Mouse (Mus musculus): ENCODE data around the gene Khdc4. TPM values are rescaled to one million over a fixed set of nuclear protein-coding genes. Genes with fewer than 3 reads are reported as not detected.

Khdc4 gene
- 17.8 TPM for polyA plus RNA-seq (2014; fragmentation: Illumina TruSeq; extraction: RNeasy Lipid Tissue Mini Kit (QIAGEN cat#74804); ENCODE audit: insufficient read depth, low read depth, low replicate concordance)

DNA sequence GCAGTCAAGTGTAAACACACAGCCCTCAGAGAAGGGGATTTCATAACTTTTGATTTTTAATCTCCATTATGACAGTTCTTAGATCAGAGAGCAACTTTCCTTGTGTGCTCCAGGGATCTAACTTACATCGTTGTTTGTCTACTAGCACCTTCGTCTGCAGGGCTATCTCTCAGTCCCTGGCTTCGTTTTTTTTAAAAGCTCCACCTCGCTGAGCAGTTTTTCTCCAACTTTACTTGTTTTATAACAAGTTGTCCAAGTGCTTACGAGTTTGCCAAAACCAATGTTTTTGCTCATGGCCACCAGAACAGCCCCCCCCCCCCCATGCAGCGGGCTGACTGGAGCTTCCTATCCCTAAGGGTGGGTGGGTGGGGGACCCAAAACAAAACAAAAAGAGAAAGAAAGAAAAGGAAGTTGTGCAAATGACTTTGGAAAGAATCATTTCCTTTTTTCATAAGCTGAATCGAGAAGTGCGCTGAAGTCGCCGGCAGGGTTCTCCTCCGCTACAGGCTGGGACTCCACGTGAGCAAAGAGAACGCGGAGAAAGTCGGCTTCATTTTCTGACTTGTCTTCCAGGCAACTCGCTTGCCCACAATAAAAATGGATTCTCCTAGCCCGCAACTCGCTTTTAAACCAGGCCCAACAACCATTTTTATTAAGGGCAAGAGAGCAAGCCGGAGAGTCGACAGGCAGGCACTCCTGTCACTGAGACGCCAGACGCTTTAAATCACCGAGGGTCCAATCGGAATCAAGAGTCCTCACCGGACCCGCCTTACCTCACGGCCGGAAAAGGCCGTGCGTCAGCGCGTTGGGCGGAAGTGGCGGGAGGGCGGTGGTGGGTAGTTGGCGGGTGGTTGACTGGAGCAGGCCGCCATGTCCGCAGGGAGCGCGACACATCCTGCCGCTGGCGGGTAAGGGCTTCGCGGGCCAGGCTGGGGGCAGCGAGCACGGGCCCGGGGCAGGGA is at the start of gene Khdc4:
TSS of gene Khdc4 (plus strand) at position 824 of the 962 bp plus-strand sequence.

GRCm38 (mm10) chr3:88652846-88653515 is 32.6 kb upstream of the Khdc4 start, which contains the start of gene Rxfp4:
Rxfp4 (minus strand) TSS chr3:88653142.

GRCm38 (mm10) chr3:88716399-88717197 is 31.0 kb downstream of the Khdc4 start, which contains the start of gene Rit1:
Rit1 (plus strand) TSS chr3:88716838.

Other genes with a start within 250 kb of the Khdc4 start
- gene Sema4a, start 224.6 kb upstream of the Khdc4 start, polyA plus RNA-seq (2014; fragmentation: Illumina TruSeq; extraction: RNeasy Lipid Tissue Mini Kit (QIAGEN cat#74804); ENCODE audit: insufficient read depth, low read depth, low replicate concordance): 21.0 TPM
- gene Lmna, start 175.8 kb upstream of the Khdc4 start, polyA plus RNA-seq (2014; fragmentation: Illumina TruSeq; extraction: RNeasy Lipid Tissue Mini Kit (QIAGEN cat#74804); ENCODE audit: insufficient read depth, low read depth, low replicate concordance): 80.0 TPM
- 0.32 TPM for gene Mex3a, start 153.4 kb upstream of the Khdc4 start, polyA plus RNA-seq (2014; fragmentation: Illumina TruSeq; extraction: RNeasy Lipid Tissue Mini Kit (QIAGEN cat#74804); ENCODE audit: insufficient read depth, low read depth, low replicate concordance)
- gene Rab25, start 137.5 kb upstream of the Khdc4 start, polyA plus RNA-seq (2014; fragmentation: Illumina TruSeq; extraction: RNeasy Lipid Tissue Mini Kit (QIAGEN cat#74804); ENCODE audit: insufficient read depth, low read depth, low replicate concordance): 43.8 TPM
- 142 TPM for gene Lamtor2, start 132.7 kb upstream of the Khdc4 start, polyA plus RNA-seq (2014; fragmentation: Illumina TruSeq; extraction: RNeasy Lipid Tissue Mini Kit (QIAGEN cat#74804); ENCODE audit: insufficient read depth, low read depth, low replicate concordance)
- 20.0 TPM for gene Ubqln4, start 132.0 kb upstream of the Khdc4 start, polyA plus RNA-seq (2014; fragmentation: Illumina TruSeq; extraction: RNeasy Lipid Tissue Mini Kit (QIAGEN cat#74804); ENCODE audit: insufficient read depth, low read depth, low replicate concordance)
- 196 TPM for gene Ssr2, start 109.9 kb upstream of the Khdc4 start, polyA plus RNA-seq (2014; fragmentation: Illumina TruSeq; extraction: RNeasy Lipid Tissue Mini Kit (QIAGEN cat#74804); ENCODE audit: insufficient read depth, low read depth, low replicate concordance)
- gene Arhgef2, start 79.8 kb upstream of the Khdc4 start, polyA plus RNA-seq (2014; fragmentation: Illumina TruSeq; extraction: RNeasy Lipid Tissue Mini Kit (QIAGEN cat#74804); ENCODE audit: insufficient read depth, low read depth, low replicate concordance): 52.8 TPM
- not detected for gene Rxfp4, start 32.7 kb upstream of the Khdc4 start, polyA plus RNA-seq (2014; fragmentation: Illumina TruSeq; extraction: RNeasy Lipid Tissue Mini Kit (QIAGEN cat#74804); ENCODE audit: insufficient read depth, low read depth, low replicate concordance)
- 70.5 TPM for gene Rit1, start 31.0 kb downstream of the Khdc4 start, polyA plus RNA-seq (2014; fragmentation: Illumina TruSeq; extraction: RNeasy Lipid Tissue Mini Kit (QIAGEN cat#74804); ENCODE audit: insufficient read depth, low read depth, low replicate concordance)
- 6.0 TPM for gene Syt11, start 89.4 kb downstream of the Khdc4 start, polyA plus RNA-seq (2014; fragmentation: Illumina TruSeq; extraction: RNeasy Lipid Tissue Mini Kit (QIAGEN cat#74804); ENCODE audit: insufficient read depth, low read depth, low replicate concordance)
- gene Gon4l, start 149.4 kb downstream of the Khdc4 start, polyA plus RNA-seq (2014; fragmentation: Illumina TruSeq; extraction: RNeasy Lipid Tissue Mini Kit (QIAGEN cat#74804); ENCODE audit: insufficient read depth, low read depth, low replicate concordance): 7.9 TPM
- 12.2 TPM for gene Msto1, start 228.2 kb downstream of the Khdc4 start, polyA plus RNA-seq (2014; fragmentation: Illumina TruSeq; extraction: RNeasy Lipid Tissue Mini Kit (QIAGEN cat#74804); ENCODE audit: insufficient read depth, low read depth, low replicate concordance)